Mouse (Mus musculus): ENCODE measurements around the gene Tex264. TPM values are rescaled to one million over a fixed set of nuclear protein-coding genes. Genes with fewer than 3 reads are reported as not detected.

Gene Tex264
- polyA plus RNA-seq, 1 experiment from 2014 or later = 34.9 TPM

- ATAC-seq (ENCODE audit: insufficient number of reproducible peaks, low FRiP score, low TSS enrichment, low read depth) (no peak), DNase-seq (ENCODE audit: low spot score) (no peak)
- WGBS = 71% methylated on average over 2 of the region's 2 CpGs
Measured at GRCm38 (mm10) chr9:106613951-106614350, 71.8 kb downstream of the Tex264 start.

DNA sequence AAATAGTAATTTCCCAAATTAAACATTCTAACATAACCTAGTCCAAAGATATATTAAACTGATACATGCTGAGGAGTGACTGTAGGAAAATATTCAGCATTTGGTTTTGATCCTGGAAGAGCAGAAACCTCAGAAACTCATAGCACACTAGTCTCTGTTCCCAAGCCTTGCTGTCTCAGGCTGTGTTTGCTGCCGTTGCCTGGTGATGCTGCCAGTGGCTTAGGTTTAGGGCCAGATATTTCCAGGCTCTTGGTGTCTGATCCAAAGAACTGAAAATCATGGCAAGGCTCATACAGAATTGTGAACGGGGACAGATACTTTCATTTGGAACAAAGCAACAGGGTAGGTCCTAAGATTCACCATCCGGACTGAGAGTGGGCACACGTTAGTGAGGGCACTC is 75.0 kb downstream of the Tex264 start:
- no peak overlapping the region for H3K4me3 ChIP-seq (ENCODE audit: low read depth, low read length)
- H3K4me2 ChIP-seq (ENCODE audit: low read depth, severe bottlenecking) = no peak overlapping the region
- 86% methylated on average over 4 of the region's 4 CpGs for WGBS
- no peaks in the 10 kb centered on the region for H3K27me3 ChIP-seq (ENCODE audit: control insufficient read depth, insufficient read depth, low read length)
- no peak overlapping the region for H3K27ac ChIP-seq (replicated peaks; ENCODE audit: low read depth, low read length)
- no peaks in the 10 kb centered on the region for H3K36me3 ChIP-seq (ENCODE audit: control insufficient read depth, insufficient read depth, low read length)
- no peaks in the 10 kb centered on the region for H3K9me3 ChIP-seq (ENCODE audit: control insufficient read depth, low read length)
- no peak for DNase-seq (ENCODE audit: low spot score)
- H3K4me1 ChIP-seq (ENCODE audit: control insufficient read depth, insufficient read depth, low read length) = no peaks in the 10 kb centered on the region
- no peak overlapping the region for H3K9ac ChIP-seq (ENCODE audit: low read length)
- ATAC-seq (ENCODE audit: insufficient number of reproducible peaks, low FRiP score, low TSS enrichment, low read depth) = no peak

More at GRCm38 (mm10) chr9:106613951-106614350, 71.8 kb downstream of the Tex264 start:
- Histone ChIP-seq H3K9ac (ENCODE audit: low read length) (no peak overlapping the region), H3K4me1 (ENCODE audit: control insufficient read depth, insufficient read depth, low read length) (no peaks in the 10 kb centered on the region), H3K27ac (replicated peaks; ENCODE audit: low read depth, low read length) (no peak overlapping the region), H3K27me3 (ENCODE audit: control insufficient read depth, insufficient read depth, low read length) (no peaks in the 10 kb centered on the region), H3K4me3 (ENCODE audit: low read depth, low read length) (no peak overlapping the region), H3K9me3 (ENCODE audit: control insufficient read depth, low read length) (no peaks in the 10 kb centered on the region), H3K4me2 (ENCODE audit: low read depth, severe bottlenecking) (no peak overlapping the region), H3K36me3 (ENCODE audit: control insufficient read depth, insufficient read depth, low read length) (no peaks in the 10 kb centered on the region)

Other genes starting within 250 kb of the Tex264 start
- 41.9 and 42.6 TPM in 2 replicates for gene Acy1, start 247.6 kb downstream of the Tex264 start, polyA plus RNA-seq (2014; fragmentation: Nextera tagmentation; extraction: Ambion mirVana)
- 7.9 and 9.3 TPM in 2 replicates for gene Abhd14b, start 238.5 kb downstream of the Tex264 start, polyA plus RNA-seq (2014; fragmentation: Nextera tagmentation; extraction: Ambion mirVana)
- 39.6 and 43.2 TPM in 2 replicates for gene Abhd14a, start 238.2 kb downstream of the Tex264 start, polyA plus RNA-seq (2014; fragmentation: Nextera tagmentation; extraction: Ambion mirVana)
- 162 and 172 TPM in 2 replicates for gene Pcbp4, start 232.6 kb downstream of the Tex264 start, polyA plus RNA-seq (2014; fragmentation: Nextera tagmentation; extraction: Ambion mirVana)
- gene Gpr62, start 220.0 kb downstream of the Tex264 start, polyA plus RNA-seq (2014; fragmentation: Nextera tagmentation; extraction: Ambion mirVana) = 0.24 and 0.58 TPM in 2 replicates
- gene Rrp9, start 210.0 kb downstream of the Tex264 start, polyA plus RNA-seq (2014; fragmentation: Nextera tagmentation; extraction: Ambion mirVana) = 55.4 and 55.7 TPM in 2 replicates
- 1.5 and 2.0 TPM in 2 replicates for gene Parp3, start 209.0 kb downstream of the Tex264 start, polyA plus RNA-seq (2014; fragmentation: Nextera tagmentation; extraction: Ambion mirVana)
- gene Iqcf1, start 186.0 kb downstream of the Tex264 start, polyA plus RNA-seq (2014; fragmentation: Nextera tagmentation; extraction: Ambion mirVana) = not detected in 2 replicates
- gene Iqcf5, start 171.4 kb downstream of the Tex264 start, polyA plus RNA-seq (2014; fragmentation: Nextera tagmentation; extraction: Ambion mirVana) = not detected in 2 replicates
- not detected in 2 replicates for gene Iqcf3, start 124.3 kb downstream of the Tex264 start, polyA plus RNA-seq (2014; fragmentation: Nextera tagmentation; extraction: Ambion mirVana)
- not detected in 2 replicates for gene Iqcf4, start 114.9 kb downstream of the Tex264 start, polyA plus RNA-seq (2014; fragmentation: Nextera tagmentation; extraction: Ambion mirVana)
- not detected in 2 replicates for gene Iqcf6, start 59.3 kb downstream of the Tex264 start, polyA plus RNA-seq (2014; fragmentation: Nextera tagmentation; extraction: Ambion mirVana)
- gene Grm2, start 29.8 kb downstream of the Tex264 start, polyA plus RNA-seq (2014; fragmentation: Nextera tagmentation; extraction: Ambion mirVana) = 0.09 and 0.11 TPM in 2 replicates
- 7.5 and 7.7 TPM in 2 replicates for gene Rad54l2, start 103.3 kb upstream of the Tex264 start, polyA plus RNA-seq (2014; fragmentation: Nextera tagmentation; extraction: Ambion mirVana)
- gene Dcaf1, start 135.9 kb upstream of the Tex264 start, polyA plus RNA-seq (2014; fragmentation: Nextera tagmentation; extraction: Ambion mirVana) = 32.9 and 33.6 TPM in 2 replicates
- gene Rbm15b, start 201.5 kb upstream of the Tex264 start, polyA plus RNA-seq (2014; fragmentation: Nextera tagmentation; extraction: Ambion mirVana) = 23.1 and 26.6 TPM in 2 replicates
- 316 and 331 TPM in 2 replicates for gene Manf, start 206.1 kb upstream of the Tex264 start, polyA plus RNA-seq (2014; fragmentation: Nextera tagmentation; extraction: Ambion mirVana)

All from limb, embryonic 11.5 days (tissue).